Mouse (Mus musculus) cerebellum, postnatal 14 days (tissue): ENCODE measurements around the gene Slco1b2.
"Not testable (repeated sequence)": the region's sequence is repeated elsewhere in the genome, so short reads cannot be mapped to it uniquely, and the experiment has no call there.

Experiments
- DNase-seq, 2 experiments: peaks; one replicate each; pipeline ENCODE4 v3.0.0; 2021; ENCODE audit warnings: mixed read lengths in 2 of 2

Gene Slco1b2

DNA sequence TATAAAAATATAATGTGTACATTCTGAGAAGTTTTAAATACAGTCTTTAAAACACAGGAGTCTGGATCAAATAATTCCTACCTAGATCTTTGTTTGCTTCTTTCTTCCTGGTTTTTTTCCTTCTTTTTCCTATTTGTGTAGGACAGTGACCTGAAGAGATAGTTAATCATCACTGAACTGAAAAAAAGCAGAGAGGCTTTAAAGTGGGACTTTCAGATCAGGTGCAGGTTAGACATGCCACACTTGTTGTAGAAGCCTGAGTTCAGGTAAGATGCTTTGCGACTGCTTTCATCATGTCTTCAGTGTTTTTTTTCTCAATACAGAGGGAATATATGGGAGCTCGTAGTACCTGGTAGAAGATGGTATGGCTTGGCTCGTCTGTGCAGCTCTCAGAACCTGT lies at the start of gene Slco1b2:
Gene Slco1b2 (plus strand): TSS at position 228 of the 400 bp plus-strand sequence.
- no peak for DNase-seq

- DNase-seq: no peak
Observed at GRCm38 (mm10) chr6:141584791-141585403, 44.4 kb upstream of the Slco1b2 start.

- DNase-seq: no peak
Observed at GRCm38 (mm10) chr6:141590002-141590401, 39.3 kb upstream of the Slco1b2 start.

DNA sequence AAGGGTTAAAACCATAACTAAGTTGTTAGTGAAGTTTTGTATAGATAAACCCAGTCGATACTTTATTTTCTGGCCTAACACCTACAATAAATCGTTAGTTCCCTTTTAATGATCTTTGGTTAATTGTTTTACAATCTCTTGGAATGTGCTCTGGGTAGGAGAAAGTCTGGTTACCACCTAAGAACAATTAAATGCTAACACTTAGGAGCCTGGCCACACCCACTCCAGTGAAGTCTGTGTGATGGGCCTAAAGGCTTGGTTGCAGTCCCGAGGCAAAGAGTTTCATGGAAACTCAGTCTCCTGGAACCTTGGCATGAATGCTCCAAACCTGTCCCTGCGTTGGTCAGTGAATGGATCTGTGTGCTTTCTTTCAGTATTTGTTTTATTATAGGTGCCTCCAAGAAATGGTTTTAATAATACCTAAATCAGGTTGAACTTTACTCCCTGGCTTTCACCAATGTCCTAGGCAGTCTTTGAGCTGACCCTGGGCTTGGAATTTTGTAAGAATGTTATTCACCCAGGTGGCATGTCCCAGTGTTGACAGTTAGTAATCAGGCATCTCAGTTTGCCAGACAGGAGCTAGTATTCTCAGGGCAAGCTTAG lies 38.6 kb upstream of the Slco1b2 start:
- DNase-seq: not testable (repeated sequence)

DNA sequence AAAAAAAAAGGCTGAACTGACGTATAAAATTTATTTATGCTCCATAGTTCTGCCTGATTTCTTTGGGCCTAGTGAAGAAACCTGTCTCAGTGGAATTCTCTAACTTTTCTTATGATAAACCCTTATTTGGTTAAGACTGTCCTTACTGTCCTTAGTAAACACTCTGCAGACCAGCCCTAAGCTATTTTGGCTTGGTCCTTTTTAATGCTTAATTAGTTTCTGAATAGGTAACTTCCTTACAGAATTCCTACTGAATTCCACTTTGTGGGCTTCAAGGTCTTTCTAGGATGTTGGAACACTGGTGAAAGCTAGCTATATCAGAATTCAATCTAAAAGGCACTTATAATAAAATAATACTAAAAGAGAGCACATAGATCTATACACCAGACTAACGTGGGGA lies 33.2 kb upstream of the Slco1b2 start:
- DNase-seq: no peak

- DNase-seq: no peak
Observed at GRCm38 (mm10) chr6:141597037-141597436, 32.3 kb upstream of the Slco1b2 start.

DNA sequence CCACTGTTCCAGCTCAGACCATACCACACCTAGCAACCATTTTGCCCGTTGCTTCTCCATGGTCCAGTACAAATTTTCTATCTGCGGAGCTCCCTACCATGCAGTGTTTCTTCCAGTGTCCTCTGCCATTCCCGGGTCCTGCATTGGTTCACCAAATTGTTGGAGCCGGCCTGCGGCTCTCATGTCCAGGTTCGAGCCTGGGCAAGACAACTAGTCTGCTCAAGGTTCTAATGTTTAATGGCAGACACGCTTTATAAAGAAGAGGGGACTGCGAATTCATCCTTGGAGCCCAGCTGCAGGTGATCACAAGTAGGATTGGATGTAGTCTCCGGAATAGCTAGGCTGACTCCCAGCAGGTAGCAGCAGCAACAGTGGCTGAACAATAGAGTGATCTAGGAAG lies 28.4 kb upstream of the Slco1b2 start:
- DNase-seq: no peak

DNA sequence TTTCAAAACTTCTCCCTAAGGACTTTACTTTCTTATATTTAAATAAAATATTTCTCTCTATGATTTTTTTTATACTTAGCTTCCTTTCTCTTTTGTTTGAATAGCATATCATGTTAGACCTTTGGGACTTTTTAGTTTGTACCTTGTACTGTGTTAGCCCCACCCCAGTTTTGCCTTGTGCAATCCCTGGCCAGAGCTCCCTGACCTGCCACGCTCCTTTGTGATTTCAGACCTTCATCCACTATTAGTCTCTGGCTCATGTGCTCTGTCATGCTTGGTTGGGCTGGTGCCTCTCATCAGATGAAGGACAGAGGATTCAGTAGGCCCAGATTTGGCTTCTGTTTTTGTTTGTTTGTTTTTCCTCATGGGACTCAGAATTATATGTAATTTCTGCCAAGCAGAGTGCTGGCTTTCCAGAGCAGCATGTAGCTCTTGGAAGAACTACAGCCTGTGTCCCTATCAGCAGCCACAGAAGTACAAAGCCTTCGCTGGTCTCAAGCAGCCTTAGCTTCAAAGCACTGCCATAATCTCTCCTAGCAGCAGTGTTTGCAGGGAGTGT lies 18.5 kb upstream of the Slco1b2 start:
- no peak for DNase-seq

- no peak for DNase-seq
Observed at GRCm38 (mm10) chr6:141614017-141614416, 15.3 kb upstream of the Slco1b2 start.

- no peak for DNase-seq
Observed at GRCm38 (mm10) chr6:141615348-141615747, 14.0 kb upstream of the Slco1b2 start.

GRCm38 (mm10) chr6:141632935-141633334 lies 3.6 kb downstream of the Slco1b2 start:
- peak; percentile 66 to 80 for DNase-seq

DNA sequence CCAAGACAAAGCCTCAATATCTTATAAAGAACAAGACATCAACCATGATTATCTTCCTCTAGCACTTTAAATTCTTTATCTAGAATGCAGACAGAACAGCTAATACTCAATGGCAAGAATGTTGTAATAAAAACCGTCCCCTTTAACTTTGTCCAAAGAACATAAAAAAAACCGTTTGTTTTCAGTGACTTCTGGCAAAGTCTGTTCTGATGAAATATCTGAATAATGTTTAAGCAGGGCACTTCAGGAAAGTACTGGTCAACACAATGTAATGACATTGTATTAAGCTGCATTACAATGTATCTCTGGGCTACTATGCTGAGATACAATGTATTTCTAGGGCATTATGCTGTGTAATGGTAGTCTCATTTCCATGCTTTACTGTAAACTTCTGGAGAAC lies 5.9 kb downstream of the Slco1b2 start:
- no peak for DNase-seq

- DNase-seq: no peak
Observed at GRCm38 (mm10) chr6:141640639-141641038, 11.3 kb downstream of the Slco1b2 start.

DNA sequence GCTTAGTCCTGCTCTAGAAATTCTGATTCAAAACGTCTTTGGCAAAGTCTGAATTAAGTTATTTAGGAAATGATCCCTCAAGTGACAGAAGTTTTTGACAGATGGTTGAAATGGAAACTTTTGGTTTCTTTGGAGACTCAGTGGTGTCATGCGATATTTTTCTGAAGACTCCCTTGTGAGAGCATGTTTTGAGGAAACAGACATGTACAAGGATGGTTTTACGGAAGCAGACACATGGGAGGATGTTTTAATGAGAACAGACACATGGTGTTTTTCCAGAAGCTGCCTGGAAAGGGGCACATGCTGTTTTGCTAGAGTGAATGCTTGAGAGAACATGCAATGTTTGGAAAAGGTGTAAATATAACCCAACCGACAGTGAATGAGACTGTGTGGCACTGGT lies 57.7 kb downstream of the Slco1b2 start:
- no peak for DNase-seq

GRCm38 (mm10) chr6:141691246-141691645 lies 61.9 kb downstream of the Slco1b2 start:
- no peak for DNase-seq
